Mouse (Mus musculus) hindbrain, postnatal 0 days (tissue): ENCODE results near the gene Alkbh1. TPM values are rescaled to one million over a fixed set of nuclear protein-coding genes. Genes with fewer than 3 reads are reported as not detected.
A peak's percentile ranks its signal among the peaks of the same experiment; 100 is the strongest.

Experiments used
- ATAC-seq: fragments of 200-750 bp; cut with Nextera tagmentation; 2 replicates; pipeline ENCODE4 v1.8.0; 2017; ENCODE audit warnings: mild to moderate bottlenecking, moderate TSS enrichment, moderate library complexity
- DNase-seq: peaks from one replicate; pipeline ENCODE4 v3.0.0-alpha.2; 2015; ENCODE audit warnings: low spot score
- H3K27ac ChIP-seq: fragments of 300-500 bp; sonication (generic); 2 replicates; pipeline ENCODE4 v1.5.1; 2014; ENCODE audit warnings: mild to moderate bottlenecking
- H3K27me3 ChIP-seq: fragments of 300-500 bp; sonication (generic); 2 replicates; pipeline ENCODE4 v1.6.1; 2014; ENCODE audit warnings: low read length, mixed read lengths; ENCODE audit not compliant: insufficient read depth
- H3K36me3 ChIP-seq: fragments of 300-500 bp; sonication (generic); 2 replicates; pipeline ENCODE4 v1.6.1; 2014; ENCODE audit warnings: low read length, mixed read lengths; ENCODE audit not compliant: insufficient read depth
- H3K4me1 ChIP-seq: fragments of 300-500 bp; sonication (generic); 2 replicates; pipeline ENCODE4 v1.6.1; 2014; ENCODE audit warnings: antibody characterized with exemption, low read length, mixed read lengths; ENCODE audit not compliant: insufficient read depth
- H3K4me2 ChIP-seq: fragments of 300-500 bp; sonication (generic); 2 replicates; pipeline ENCODE4 v1.6.1; 2014; ENCODE audit warnings: low read depth, mild to moderate bottlenecking, low read length, moderate library complexity, mixed read lengths
- H3K4me3 ChIP-seq: fragments of 300-500 bp; sonication (generic); 2 replicates; pipeline ENCODE4 v1.5.1; 2014; ENCODE audit warnings: low read length
- H3K9ac ChIP-seq: fragments of 300-500 bp; sonication (generic); replicated peaks from 2 replicates; pipeline ENCODE4 v1.6.1; 2014; ENCODE audit warnings: mild to moderate bottlenecking, low read length, moderate library complexity, mixed read lengths
- H3K9me3 ChIP-seq: fragments of 300-500 bp; sonication (generic); 2 replicates; pipeline ENCODE4 v1.6.1; 2016; ENCODE audit warnings: low read length, mixed read lengths
- CTCF ChIP-seq: IDR thresholded peaks from 2 replicates; pipeline ENCODE4 v1.5.1; 2016; ENCODE audit warnings: antibody characterized with exemption, control low read depth, low read depth
- WGBS: fragments of 180-500 bp; shearing (Covaris S2); extraction: QIAGEN DNeasy Blood & Tissue Kit; methylation state at CpG from one replicate; pipeline ENCODE4 v1.1.7; 2014; 5-methylcytosine and 5-hydroxymethylcytosine counted together
- polyA plus RNA-seq: library from polyadenylated mRNA; unstranded; fragments of >200 nt; fragmentation: Nextera tagmentation; extraction: Ambion mirVana; gene quantifications from 2 replicates; pipeline ENCODE4 v1.2.1, GENCODE M21; 2015
- total RNA-seq: library from RNA; depleted of rRNA; stranded (reverse); fragments of >200 nt; gene quantifications from 2 replicates; pipeline ENCODE4 v1.2.3, GENCODE M21; 2014

Gene Alkbh1
- total and polyA plus RNA-seq, 2 experiments from 2014 or later = 25.8 to 41.3 TPM

- no peak for DNase-seq
- 0 out of 2 replicates have a peak, but pooled peaks have one; percentile 28 for ATAC-seq
- no peak for TF ChIP-seq CTCF
- H3K4me2 ChIP-seq = no peak overlapping the region
- no peak overlapping the region for H3K27ac ChIP-seq
- WGBS = 83% methylated on average over 8 of the region's 8 CpGs
- no peak overlapping the region for H3K9ac ChIP-seq
- no peaks in the 10 kb centered on the region for H3K27me3 ChIP-seq
- no peak overlapping the region for H3K4me3 ChIP-seq
- peaks cover 61% of the 10 kb centered on the region for H3K36me3 ChIP-seq
- H3K9me3 ChIP-seq = no peaks in the 10 kb centered on the region
- H3K4me1 ChIP-seq = no peaks in the 10 kb centered on the region
Measured at GRCm38 (mm10) chr12:87428885-87429284, 14.9 kb downstream of the Alkbh1 start.

DNA sequence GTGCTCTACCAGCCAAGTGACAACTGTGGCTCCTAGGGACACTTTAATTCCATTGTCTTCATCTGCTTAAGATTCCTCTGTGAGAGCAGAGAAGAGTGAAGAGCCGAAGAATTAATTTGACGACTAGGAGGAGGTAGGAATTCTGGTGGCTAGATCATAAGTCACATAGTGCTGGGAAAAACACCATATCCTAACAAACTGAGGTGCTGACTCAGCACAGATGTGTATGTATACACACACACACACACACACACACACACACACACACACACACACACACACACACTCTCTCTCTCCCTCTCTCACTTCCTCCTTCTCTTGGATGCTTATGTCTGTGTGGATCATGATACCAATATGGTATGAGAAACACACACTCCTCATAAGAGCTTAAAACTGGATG is 15.5 kb downstream of the Alkbh1 start:
- WGBS = 71% methylated on average over 2 of the region's 2 CpGs
- Histone ChIP-seq H3K9me3 (no peaks in the 10 kb centered on the region), H3K4me3 (no peak overlapping the region), H3K27me3 (no peaks in the 10 kb centered on the region), H3K4me2 (no peak overlapping the region), H3K27ac (no peak overlapping the region), H3K4me1 (no peaks in the 10 kb centered on the region), H3K36me3 (peaks cover 55% of the 10 kb centered on the region), H3K9ac (no peak overlapping the region)
- DNase-seq (no peak), ATAC-seq (no peak)
- no peak for TF ChIP-seq CTCF

DNA sequence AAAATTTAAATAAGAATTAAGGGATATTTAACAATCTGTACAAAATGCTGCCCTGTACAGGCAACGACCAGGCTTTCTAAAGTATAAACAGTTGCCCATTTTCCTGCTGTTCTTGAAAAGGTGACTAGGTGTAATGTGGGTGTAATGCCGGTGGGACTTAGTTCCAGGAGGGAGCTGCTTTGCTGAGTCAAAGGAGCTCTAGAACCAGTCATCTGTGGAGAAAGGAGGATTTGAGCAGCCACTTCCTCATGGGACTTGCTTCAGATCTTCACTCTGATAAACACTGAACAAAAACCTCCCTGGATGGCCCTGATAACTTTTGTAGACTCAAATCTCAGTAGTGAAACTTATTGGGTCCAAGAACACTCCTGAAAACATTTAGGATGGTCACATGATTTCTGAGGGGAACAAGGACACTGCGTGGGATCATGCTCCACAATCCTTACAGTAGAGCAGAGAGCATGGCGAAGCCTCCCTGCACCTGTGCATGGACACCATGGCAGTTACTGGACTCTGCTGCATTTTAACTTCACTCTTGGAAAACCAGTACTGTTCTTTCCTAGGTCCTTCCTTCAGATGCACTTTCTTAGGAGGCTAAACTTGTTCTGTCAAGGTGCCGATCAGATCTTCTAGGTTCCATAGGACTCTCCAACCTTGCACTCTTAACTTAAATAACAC is 17.3 kb downstream of the Alkbh1 start:
- H3K4me2 ChIP-seq = no peak overlapping the region
- H3K27me3 ChIP-seq = no peaks in the 10 kb centered on the region
- WGBS = 95% methylated on average over 5 of the region's 5 CpGs
- no peak for TF ChIP-seq CTCF
- no peak for ATAC-seq
- H3K9me3 ChIP-seq = no peaks in the 10 kb centered on the region
- peaks cover 46% of the 10 kb centered on the region for H3K36me3 ChIP-seq
- H3K27ac ChIP-seq = no peak overlapping the region
- no peak overlapping the region for H3K9ac ChIP-seq
- DNase-seq = no peak
- H3K4me3 ChIP-seq = no peak overlapping the region
- no peaks in the 10 kb centered on the region for H3K4me1 ChIP-seq

- H3K36me3 ChIP-seq = peaks cover 26% of the 10 kb centered on the region
- no peak overlapping the region for H3K9ac ChIP-seq
- H3K4me1 ChIP-seq = no peaks in the 10 kb centered on the region; the same call in 1 of the 2 replicates
- WGBS = 20% methylated on average over 3 of the region's 3 CpGs
- no peak overlapping the region for H3K27ac ChIP-seq
- H3K4me3 ChIP-seq = no peak overlapping the region
- H3K4me2 ChIP-seq = no peak overlapping the region
- no peak for TF ChIP-seq CTCF
- H3K27me3 ChIP-seq = no peaks in the 10 kb centered on the region
- no peaks in the 10 kb centered on the region for H3K9me3 ChIP-seq
- ATAC-seq = no peak
- DNase-seq = no peak
Measured at GRCm38 (mm10) chr12:87424516-87424915, 19.3 kb downstream of the Alkbh1 start.

DNA sequence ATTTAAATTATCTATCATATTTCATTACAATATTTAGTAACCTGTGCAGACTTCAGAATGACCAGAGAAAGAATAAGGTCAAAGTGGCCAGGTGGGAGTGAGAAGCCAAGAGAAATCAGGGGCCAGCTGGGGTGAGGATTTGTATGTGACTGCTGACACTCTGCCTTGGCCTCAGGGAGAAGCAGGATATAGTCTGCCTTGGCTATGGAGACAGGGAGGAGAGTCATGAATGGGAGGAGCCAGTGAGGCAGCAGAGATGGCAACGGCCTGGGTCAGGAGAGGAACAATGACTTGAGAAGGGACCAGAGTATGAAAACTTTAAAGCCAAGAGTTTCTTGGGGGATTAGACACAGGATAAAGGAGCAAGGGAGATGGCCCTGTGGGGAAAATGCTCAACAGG is 20.1 kb downstream of the Alkbh1 start:
- ATAC-seq (no peak), DNase-seq (no peak)
- peaks cover 8% of the 10 kb centered on the region for H3K4me1 ChIP-seq
- no peak overlapping the region for H3K4me2 ChIP-seq
- H3K9ac ChIP-seq = no peak overlapping the region
- no peak overlapping the region for H3K4me3 ChIP-seq
- H3K9me3 ChIP-seq = no peaks in the 10 kb centered on the region
- H3K36me3 ChIP-seq = peaks cover 18% of the 10 kb centered on the region
- no peak overlapping the region for H3K27ac ChIP-seq
- 50% methylated on average over 1 of the region's 1 CpGs for WGBS
- H3K27me3 ChIP-seq = no peaks in the 10 kb centered on the region
- no peak for TF ChIP-seq CTCF

DNA sequence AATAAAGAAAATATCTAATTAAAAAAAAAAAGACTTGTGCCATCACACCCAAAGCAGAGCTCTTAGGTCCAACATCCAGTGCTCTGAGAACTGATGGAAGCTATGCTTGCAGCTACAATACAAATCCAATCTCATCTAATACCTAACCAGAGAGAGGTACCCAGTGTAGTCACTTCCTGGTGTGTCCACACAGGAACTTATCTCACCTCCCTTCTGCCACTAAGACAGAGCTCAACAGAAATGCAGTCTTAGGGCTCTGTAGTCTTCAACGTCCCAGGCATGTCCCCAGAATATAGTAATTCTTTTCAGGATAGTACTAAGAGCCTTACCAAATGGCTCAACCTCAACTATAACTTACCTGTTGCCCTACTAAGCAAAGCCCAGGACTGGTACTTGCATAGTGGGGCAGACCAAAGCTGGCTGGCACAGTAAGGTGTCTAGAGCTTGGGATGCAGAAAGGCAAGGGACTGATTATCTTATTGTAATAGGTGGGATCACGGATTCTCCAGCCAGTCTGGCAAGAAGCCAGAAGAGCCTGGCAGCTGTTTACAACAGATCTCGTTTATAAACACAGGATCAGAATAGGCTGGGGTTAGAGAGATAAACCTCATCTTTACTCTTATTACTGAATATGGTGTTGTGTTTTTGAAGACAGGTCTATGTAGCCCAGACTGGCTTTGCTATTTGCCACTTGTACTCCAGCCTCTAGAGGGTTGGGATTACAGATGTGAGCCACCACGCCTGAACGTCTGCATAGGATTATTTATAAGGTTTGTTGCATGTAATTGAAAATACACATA is 21.9 kb downstream of the Alkbh1 start:
- Histone ChIP-seq H3K9ac (no peak overlapping the region), H3K36me3 (0 out of 2 replicates have a peak, but pooled peaks cover 3% of the 10 kb centered on the region), H3K4me3 (no peak overlapping the region), H3K4me2 (no peak overlapping the region), H3K27ac (no peak overlapping the region), H3K27me3 (no peaks in the 10 kb centered on the region), H3K4me1 (peaks cover 8% of the 10 kb centered on the region), H3K9me3 (no peaks in the 10 kb centered on the region)
- 56% methylated on average over 5 of the region's 5 CpGs for WGBS
- ATAC-seq (no peak), DNase-seq (peak; percentile 26)
- TF ChIP-seq CTCF = no peak

DNA sequence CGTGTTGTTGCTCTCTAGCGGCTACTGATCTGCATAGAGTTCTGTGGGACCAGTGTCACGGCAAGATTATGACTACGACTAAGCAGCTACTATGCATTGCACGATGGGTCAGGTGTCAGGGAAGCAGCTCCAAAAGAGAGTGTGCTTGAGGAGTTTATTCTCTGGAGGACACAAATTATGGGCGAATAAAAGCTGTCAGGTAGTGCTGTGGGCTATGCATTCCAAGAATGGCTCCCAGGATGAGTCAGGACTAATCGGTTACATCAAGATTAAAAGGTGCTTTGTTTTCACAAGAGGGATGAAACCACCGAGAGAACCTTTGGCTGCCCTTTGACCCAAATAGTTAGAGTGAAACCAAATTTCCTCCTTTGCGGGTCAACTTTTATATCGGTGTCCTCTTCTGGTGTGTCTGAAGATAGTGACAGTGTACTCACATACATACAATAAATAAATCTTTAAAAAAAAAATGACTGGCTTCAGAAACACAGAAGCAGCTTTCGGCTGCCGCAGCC is 23.8 kb downstream of the Alkbh1 start:
- ATAC-seq (no peak), DNase-seq (no peak)
- H3K36me3 ChIP-seq = no peaks in the 10 kb centered on the region
- TF ChIP-seq CTCF = no peak
- no peak overlapping the region for H3K9ac ChIP-seq
- no peak overlapping the region for H3K4me2 ChIP-seq
- no peaks in the 10 kb centered on the region for H3K27me3 ChIP-seq
- peak overlapping the region; percentile 77; the same call in 1 of the 2 replicates for H3K27ac ChIP-seq
- H3K4me1 ChIP-seq = peaks cover 8% of the 10 kb centered on the region
- WGBS = 72% methylated on average over 12 of the region's 12 CpGs
- no peaks in the 10 kb centered on the region for H3K9me3 ChIP-seq
- no peak overlapping the region for H3K4me3 ChIP-seq
